Mouse (Mus musculus) lung, postnatal 4 days (tissue): ENCODE measurements at regions not wholly inside any gene's neighbourhood (a gene's known extent, or its start where the extent isn't known, plus 50 kb on each side); places are given as distances from the start of the nearest gene placed in this dataset.

Experiments
- DNase-seq, 2 experiments: peaks; one replicate each; pipeline ENCODE4 v3.0.0; 2021

- no peak for DNase-seq
Measured at GRCm38 (mm10) chr8:30946154-30947065, 2482.1 kb upstream of the 5930422O12Rik start.

GRCm38 (mm10) chr8:30952818-30953217 is 2475.7 kb upstream of the 5930422O12Rik start:
- no peak for DNase-seq

- no peak for DNase-seq
Measured at GRCm38 (mm10) chr8:30959436-30960180, 2468.9 kb upstream of the 5930422O12Rik start.

GRCm38 (mm10) chr8:30960486-30960885 is 2468.0 kb upstream of the 5930422O12Rik start:
- no peak for DNase-seq

- DNase-seq, result no peak
Measured at GRCm38 (mm10) chr8:30962207-30962606, 2466.3 kb upstream of the 5930422O12Rik start.

GRCm38 (mm10) chr8:30982814-30983213 is 2445.7 kb upstream of the 5930422O12Rik start:
- no peak for DNase-seq

GRCm38 (mm10) chr8:30988051-30988450 is 2440.5 kb upstream of the 5930422O12Rik start:
- DNase-seq, result no peak

GRCm38 (mm10) chr8:30998657-30999056 is 2429.9 kb upstream of the 5930422O12Rik start:
- DNase-seq, result no peak

GRCm38 (mm10) chr8:31000120-31000519 is 2428.4 kb upstream of the 5930422O12Rik start:
- DNase-seq, result no peak

GRCm38 (mm10) chr8:31001980-31002730 is 2426.4 kb upstream of the 5930422O12Rik start:
- no peak for DNase-seq

- no peak for DNase-seq
Measured at GRCm38 (mm10) chr8:31008309-31008708, 2420.2 kb upstream of the 5930422O12Rik start.

- peak; percentile 5 to 30 for DNase-seq
Measured at GRCm38 (mm10) chr8:31012068-31012467, 2416.4 kb upstream of the 5930422O12Rik start.

- peak; percentile 58 to 68 for DNase-seq
Measured at GRCm38 (mm10) chr8:31031721-31032591, 2396.6 kb upstream of the 5930422O12Rik start.

- peak; percentile 77 to 83 for DNase-seq
Measured at GRCm38 (mm10) chr8:31033281-31033680, 2395.2 kb upstream of the 5930422O12Rik start.

GRCm38 (mm10) chr8:31036892-31037291 is 2391.6 kb upstream of the 5930422O12Rik start:
- DNase-seq, result no peak
